Mouse (Mus musculus): Measurements from ENCODE around the gene Frmd6.
A peak's percentile ranks its signal among the peaks of the same experiment; 100 is the strongest.

Gene Frmd6

GRCm38 (mm10) chr12:70824729-70825650 is at the start of gene Frmd6:
Gene Frmd6, plus strand, starts transcription at chr12:70825514.
- DNase-seq (ENCODE audit: low spot score), result peak; percentile 93

- peak; percentile 31 for DNase-seq (ENCODE audit: low spot score)
These were observed 49.7 kb upstream of the Frmd6 start for GRCm38 (mm10) chr12:70775609-70776008.

GRCm38 (mm10) chr12:70776683-70777082 is 48.6 kb upstream of the Frmd6 start:
- DNase-seq (ENCODE audit: low spot score), result peak; percentile 30

GRCm38 (mm10) chr12:70777466-70777865 is 47.8 kb upstream of the Frmd6 start:
- no peak for DNase-seq (ENCODE audit: low spot score)

GRCm38 (mm10) chr12:70777866-70778265 is 47.4 kb upstream of the Frmd6 start:
- no peak for DNase-seq (ENCODE audit: low spot score)

GRCm38 (mm10) chr12:70778271-70778670 is 47.0 kb upstream of the Frmd6 start:
- DNase-seq (ENCODE audit: low spot score), result no peak

GRCm38 (mm10) chr12:70778724-70779123 is 46.6 kb upstream of the Frmd6 start:
- no peak for DNase-seq (ENCODE audit: low spot score)

- no peak for DNase-seq (ENCODE audit: low spot score)
These were observed 42.3 kb upstream of the Frmd6 start for GRCm38 (mm10) chr12:70783049-70783448.

- DNase-seq (ENCODE audit: low spot score), result no peak
These were observed 41.7 kb upstream of the Frmd6 start for GRCm38 (mm10) chr12:70783475-70784239.

- no peak for DNase-seq (ENCODE audit: low spot score)
These were observed 41.0 kb upstream of the Frmd6 start for GRCm38 (mm10) chr12:70784240-70784705.

GRCm38 (mm10) chr12:70789341-70789740 is 36.0 kb upstream of the Frmd6 start:
- no peak for DNase-seq (ENCODE audit: low spot score)

GRCm38 (mm10) chr12:70793291-70793690 is 32.0 kb upstream of the Frmd6 start:
- DNase-seq (ENCODE audit: low spot score), result no peak

- no peak for DNase-seq (ENCODE audit: low spot score)
These were observed 30.5 kb upstream of the Frmd6 start for GRCm38 (mm10) chr12:70794543-70795388.

- no peak for DNase-seq (ENCODE audit: low spot score)
These were observed 30.0 kb upstream of the Frmd6 start for GRCm38 (mm10) chr12:70795389-70795711.

- DNase-seq (ENCODE audit: low spot score), result no peak
These were observed 26.8 kb upstream of the Frmd6 start for GRCm38 (mm10) chr12:70798496-70798895.

GRCm38 (mm10) chr12:70799231-70800002 is 25.9 kb upstream of the Frmd6 start:
- DNase-seq (ENCODE audit: low spot score), result peak; percentile 21

GRCm38 (mm10) chr12:70800086-70800485 is 25.2 kb upstream of the Frmd6 start:
- no peak for DNase-seq (ENCODE audit: low spot score)

- DNase-seq (ENCODE audit: low spot score), result no peak
These were observed 24.0 kb upstream of the Frmd6 start for GRCm38 (mm10) chr12:70801361-70801760.

GRCm38 (mm10) chr12:70803494-70803893 is 21.8 kb upstream of the Frmd6 start:
- no peak for DNase-seq (ENCODE audit: low spot score)

GRCm38 (mm10) chr12:70804989-70805388 is 20.3 kb upstream of the Frmd6 start:
- DNase-seq (ENCODE audit: low spot score), result no peak

GRCm38 (mm10) chr12:70807543-70807942 is 17.8 kb upstream of the Frmd6 start:
- no peak for DNase-seq (ENCODE audit: low spot score)
